Mouse (Mus musculus) myocyte (in vitro differentiated cells): ENCODE results near the gene Spdya.

Source experiments
- CEBPB ChIP-seq: IDR thresholded peaks from 2 replicates; pipeline ENCODE4 v1.6.1; 2011; ENCODE audit warnings: mild to moderate bottlenecking, moderate library complexity; ENCODE audit not compliant: poor library complexity, insufficient read depth, severe bottlenecking
- E2F4 ChIP-seq: IDR thresholded peaks from one replicate; pipeline ENCODE4 v1.6.1; 2011; ENCODE audit warnings: mild to moderate bottlenecking, control low read depth, moderate library complexity; ENCODE audit not compliant: insufficient read depth
- MAX ChIP-seq: IDR thresholded peaks from one replicate; pipeline ENCODE4 v1.6.1; 2011; ENCODE audit warnings: low read depth, mild to moderate bottlenecking, control low read depth
- MYOG ChIP-seq, 3 experiments: IDR thresholded peaks; one replicate each; pipeline ENCODE4 v1.6.1; 2011; ENCODE audit warnings: control low read depth in 2 of 3, low read depth in 2 of 3, mild to moderate bottlenecking in 2 of 3; ENCODE audit not compliant: insufficient read length in 2 of 3, control insufficient read depth in 1 of 3, insufficient read depth in 1 of 3
- POLR2A ChIP-seq: IDR thresholded peaks from one replicate; pipeline ENCODE4 v1.6.1; 2011; ENCODE audit warnings: low read depth, mild to moderate bottlenecking, control low read depth, moderate library complexity; ENCODE audit not compliant: insufficient read length
- POLR2AphosphoS2 ChIP-seq: IDR thresholded peaks from one replicate; pipeline ENCODE4 v1.6.1; 2011; ENCODE audit warnings: low read depth, control low read depth; ENCODE audit not compliant: insufficient read length
- REST ChIP-seq: IDR thresholded peaks from one replicate; pipeline ENCODE4 v1.6.1; 2011; ENCODE audit warnings: mild to moderate bottlenecking, control low read depth, moderate library complexity; ENCODE audit not compliant: insufficient read depth, insufficient read length
- SRF ChIP-seq: IDR thresholded peaks from one replicate; pipeline ENCODE4 v1.6.1; 2011; ENCODE audit warnings: low read depth; ENCODE audit not compliant: control insufficient read depth, insufficient read length
- TCF12 ChIP-seq: IDR thresholded peaks from one replicate; pipeline ENCODE4 v1.6.1; 2011; ENCODE audit warnings: mild to moderate bottlenecking, control low read depth; ENCODE audit not compliant: poor library complexity, insufficient read depth, severe bottlenecking
- USF1 ChIP-seq: IDR thresholded peaks from one replicate; pipeline ENCODE4 v1.6.1; 2011; ENCODE audit warnings: low read depth, mild to moderate bottlenecking, control low read depth, moderate library complexity

DNA sequence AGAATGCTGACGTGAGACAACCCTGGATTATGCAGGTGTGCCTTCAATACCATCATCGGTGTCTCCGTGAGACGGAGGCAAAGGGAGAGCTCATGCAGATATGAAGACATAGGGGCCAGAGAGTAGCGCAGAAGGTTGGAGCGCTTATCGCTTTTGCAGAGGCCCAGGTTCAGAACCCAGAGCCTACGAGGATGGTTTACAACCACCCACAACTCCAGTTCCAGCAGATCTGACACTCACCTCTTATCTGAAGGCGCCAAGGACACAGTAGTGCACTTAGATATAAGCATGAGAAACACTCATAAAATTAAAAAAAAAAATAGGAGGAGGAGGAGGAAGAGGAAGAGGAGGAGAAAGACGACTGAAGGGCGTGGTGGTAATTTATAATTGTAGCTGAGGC is 41.6 kb upstream of the Spdya start:
- TF ChIP-seq MAX (no peak), POLR2A (no peak), E2F4 (no peak), CEBPB (no peak), POLR2AphosphoS2 (no peak), MYOG (IDR thresholded peaks at IDR 0.05; ENCODE audit: control insufficient read depth in 1 of 3, insufficient read depth in 1 of 3, insufficient read length in 2 of 3, low read depth in 2 of 3) (no peak), TCF12 (no peak), USF1 (no peak), REST (no peak), SRF (no peak)
